Comparison of ENCODE assay signal across 13 mouse cellular contexts in genomic region chr8:91909637-91910383, GRCm38 (mm10).
DNase-seq lines count a peak whose midpoint lies in the region; ATAC-seq and TF ChIP-seq lines count a peak whose summit lies in the region.
"Had no signal": no experiment of that assay in that cellular context is flagged by ENCODE, and none has a peak within 500 bp of the region (broad histone marks: within the 10 kb centered on the region; RNA-seq: fewer than 3 reads in every experiment).

No protein-coding gene starts in this region.

- no peaks in the 10 kb centered on the region for H3K27me3 ChIP-seq in liver, adult 2 months (ENCODE audit: control insufficient read depth, insufficient read depth, low read length)
- no peaks in the 10 kb centered on the region for H3K27me3 ChIP-seq in liver, postnatal 0 days (ENCODE audit: insufficient read depth, low read length)
- H3K27me3 ChIP-seq in neural tube, embryonic 15.5 days (replicated peaks), result peaks cover 14% of the 10 kb centered on the region; the same call in 1 of the 2 replicates

- H3K4me1 ChIP-seq in liver, adult 2 months (ENCODE audit: control insufficient read depth, insufficient read depth, low read length), result no peaks in the 10 kb centered on the region
- no peaks in the 10 kb centered on the region for H3K4me1 ChIP-seq in liver, postnatal 0 days (ENCODE audit: insufficient read depth)
- H3K4me1 ChIP-seq in neural tube, embryonic 15.5 days, result peaks cover 8% of the 10 kb centered on the region; the same call in 1 of the 2 replicates
- H3K4me1 ChIP-seq: midbrain, embryonic 12.5 days had no signal

- H3K36me3 ChIP-seq in liver, adult 2 months (ENCODE audit: control insufficient read depth, insufficient read depth, low read length), result no peaks in the 10 kb centered on the region
- no peaks in the 10 kb centered on the region for H3K36me3 ChIP-seq in liver, postnatal 0 days (replicated peaks; ENCODE audit: insufficient read depth, low read length)
- H3K36me3 ChIP-seq in neural tube, embryonic 15.5 days, result no peaks in the 10 kb centered on the region
- H3K36me3 ChIP-seq: heart, embryonic 15.5 days; midbrain, embryonic 12.5 days had no signal

- no peak for TF ChIP-seq POLR2A in liver, adult 2 months (IDR thresholded peaks at IDR 0.05; ENCODE audit: extremely low read depth, insufficient read depth, low read length)

- no peaks in the 10 kb centered on the region for H3K79me2 ChIP-seq in liver, adult 2 months (ENCODE audit: control insufficient read depth, insufficient read depth, low read length)

- no peak overlapping the region for H3K27ac ChIP-seq in liver, adult 2 months (replicated peaks; ENCODE audit: insufficient read depth, low read depth, low read length)
- no peak overlapping the region for H3K27ac ChIP-seq in liver, postnatal 0 days (ENCODE audit: low read depth)
- H3K27ac ChIP-seq in neural tube, embryonic 15.5 days (replicated peaks), result no peak overlapping the region
- H3K27ac ChIP-seq: heart, embryonic 15.5 days; kidney, postnatal 0 days; liver, embryonic 14.5 days; midbrain, embryonic 12.5 days had no signal

- TF ChIP-seq EP300 in liver, postnatal 0 days (IDR thresholded peaks at IDR 0.05; ENCODE audit: low read depth), result no peak

- WGBS in liver, adult 2 months, result 74% methylated on average over 14 of the region's 14 CpGs
- WGBS in liver, postnatal 0 days (ENCODE audit: insufficient replicate concordance), result 66% methylated on average over 14 of the region's 14 CpGs
- 39% methylated on average over 14 of the region's 14 CpGs for WGBS in neural tube, embryonic 15.5 days

- TF ChIP-seq CTCF in liver, adult 2 months (IDR thresholded peaks at IDR 0.05; ENCODE audit: low read depth, low read length), result no peak
- no peak for TF ChIP-seq CTCF in liver, postnatal 0 days (IDR thresholded peaks at IDR 0.05; ENCODE audit: low read depth)

- intact Hi-C loops in gastrocnemius, postnatal 14 days (cut with DNase I; ENCODE audit: low total_unique reads), result no loop called here

- H3K4me2 ChIP-seq in liver, postnatal 0 days (ENCODE audit: low read depth, low read length), result no peak overlapping the region
- H3K4me2 ChIP-seq in neural tube, embryonic 15.5 days, result no peak overlapping the region
- H3K4me2 ChIP-seq: heart, embryonic 15.5 days; midbrain, embryonic 12.5 days had no signal

- no peak overlapping the region for H3K9ac ChIP-seq in liver, adult 2 months (ENCODE audit: low read depth, low read length)
- H3K9ac ChIP-seq in liver, postnatal 0 days (replicated peaks), result no peak overlapping the region
- H3K9ac ChIP-seq in neural tube, embryonic 15.5 days (replicated peaks), result no peak overlapping the region
- H3K9ac ChIP-seq: heart, embryonic 15.5 days; liver, embryonic 14.5 days; midbrain, embryonic 12.5 days had no signal

- H3K4me3 ChIP-seq in liver, adult 2 months (ENCODE audit: insufficient read depth, low read depth, low read length), result no peak overlapping the region
- H3K4me3 ChIP-seq in liver, postnatal 0 days (ENCODE audit: low read depth, low read length), result no peak overlapping the region
- no peak overlapping the region for H3K4me3 ChIP-seq in neural tube, embryonic 15.5 days (replicated peaks)
- H3K4me3 ChIP-seq: erythroblast, embryonic 14.5 days; heart, embryonic 15.5 days; midbrain, embryonic 12.5 days had no signal

- no peak for ATAC-seq in liver, postnatal 0 days
- ATAC-seq in neural tube, embryonic 15.5 days (ENCODE audit: low FRiP score), result no peak

- H3K9me3 ChIP-seq in liver, postnatal 0 days (ENCODE audit: low read length), result no peaks in the 10 kb centered on the region
- no peaks in the 10 kb centered on the region for H3K9me3 ChIP-seq in neural tube, embryonic 15.5 days (replicated peaks)
- H3K9me3 ChIP-seq: heart, embryonic 15.5 days; midbrain, embryonic 12.5 days had no signal

- peak; percentile 28 to 69 for DNase-seq in adrenal gland, adult (ENCODE audit: inconsistent age in 2 of 2, low spot score in 1 of 2)
- no peak for DNase-seq in adrenal gland, postnatal 4 days (ENCODE audit: low spot score in 2 of 2)
- DNase-seq in liver, adult 2 months (ENCODE audit: extremely low read depth, low read depth, low spot score), result peak; percentile 6
- no peak for DNase-seq in liver, postnatal 0 days
- peak; percentile 19 for DNase-seq in gastrocnemius, postnatal 14 days
- DNase-seq in retina, postnatal 1 day, result peak; percentile 58
- DNase-seq in thymus, postnatal 14 days, result no peak

Comparison
In these comparisons a context has a peak if more than half of its experiments do, and no peak if none do; other contexts are left out.
1. DNase-seq: peak in adrenal gland, adult (2 of 2), liver, adult 2 months (single experiment), gastrocnemius, postnatal 14 days (single experiment) and retina, postnatal 1 day (single experiment); none in adrenal gland, postnatal 4 days (0 of 2), liver, postnatal 0 days (single experiment) and thymus, postnatal 14 days (single experiment).